ENCODE assay signal across 17 mouse cellular contexts in the genomic region with DNA sequence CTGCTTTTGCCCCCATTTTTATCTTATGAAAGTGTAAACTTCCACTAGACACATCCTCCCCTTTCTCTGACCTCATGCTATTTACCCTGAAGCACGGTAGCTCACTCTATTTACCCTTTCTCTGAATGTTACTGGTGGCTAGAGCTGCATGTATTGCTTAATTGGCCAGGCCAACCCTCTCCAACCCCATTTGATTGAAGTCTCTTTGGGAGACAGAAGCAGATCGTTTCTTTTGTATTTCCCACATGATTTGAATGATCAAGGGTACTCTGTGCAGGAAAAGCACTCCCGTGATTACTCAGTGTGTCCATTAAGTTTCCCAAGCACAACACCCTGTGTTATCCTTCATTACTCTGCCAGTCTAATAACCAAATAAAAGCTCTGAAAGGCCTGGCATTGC.
A peak's percentile ranks its signal among the peaks of the same experiment; 100 is the strongest.
DNase-seq lines count a peak whose midpoint lies in the region; ATAC-seq and TF ChIP-seq lines count a peak whose summit lies in the region.
"Had no signal": no experiment of that assay in that cellular context is flagged by ENCODE, and none has a peak within 500 bp of the region (broad histone marks: within the 10 kb centered on the region; RNA-seq: fewer than 3 reads in every experiment).

No protein-coding gene starts in this region.

- TF ChIP-seq POLR2A in brain, embryonic 14.5 days (IDR thresholded peaks at IDR 0.05; ENCODE audit: borderline replicate concordance, extremely low read depth, insufficient read depth, insufficient read length, poor library complexity, severe bottlenecking): no peak
- no peak for TF ChIP-seq POLR2A in liver, adult 2 months (IDR thresholded peaks at IDR 0.05; ENCODE audit: extremely low read depth, insufficient read depth, low read length)

- 11% methylated on average over 3 of the region's 3 CpGs for WGBS in forebrain, embryonic 13.5 days
- 21% methylated on average over 3 of the region's 3 CpGs for WGBS in liver, adult 2 months
- WGBS in liver, embryonic 15.5 days (ENCODE audit: insufficient replicate concordance): 43% methylated on average over 3 of the region's 3 CpGs
- 57% methylated on average over 3 of the region's 3 CpGs for WGBS in hindbrain, embryonic 10.5 days

- H3K27me3 ChIP-seq in forebrain, embryonic 13.5 days: no peaks in the 10 kb centered on the region
- no peaks in the 10 kb centered on the region for H3K27me3 ChIP-seq in liver, adult 2 months (ENCODE audit: control insufficient read depth, insufficient read depth, low read length)
- no peaks in the 10 kb centered on the region for H3K27me3 ChIP-seq in liver, embryonic 15.5 days
- H3K27me3 ChIP-seq in hindbrain, embryonic 10.5 days (ENCODE audit: insufficient read depth, poor library complexity, severe bottlenecking): no peaks in the 10 kb centered on the region
- H3K27me3 ChIP-seq: heart, embryonic 13.5 days; intestine, embryonic 15.5 days had no signal

- no peaks in the 10 kb centered on the region for H3K36me3 ChIP-seq in forebrain, embryonic 13.5 days (ENCODE audit: poor library complexity, severe bottlenecking)
- no peaks in the 10 kb centered on the region for H3K36me3 ChIP-seq in liver, adult 2 months (ENCODE audit: control insufficient read depth, insufficient read depth, low read length)
- no peaks in the 10 kb centered on the region for H3K36me3 ChIP-seq in liver, embryonic 15.5 days (replicated peaks)
- no peaks in the 10 kb centered on the region for H3K36me3 ChIP-seq in hindbrain, embryonic 10.5 days
- H3K36me3 ChIP-seq: embryonic facial prominence, embryonic 10.5 days; heart, embryonic 13.5 days; intestine, embryonic 15.5 days had no signal

- no peak overlapping the region for H3K9ac ChIP-seq in forebrain, embryonic 13.5 days
- H3K9ac ChIP-seq in liver, adult 2 months (ENCODE audit: low read depth, low read length): no peak overlapping the region
- H3K9ac ChIP-seq in liver, embryonic 15.5 days: no peak overlapping the region
- H3K9ac ChIP-seq: heart, embryonic 13.5 days; hindbrain, embryonic 14.5 days; intestine, embryonic 15.5 days had no signal

- no peaks in the 10 kb centered on the region for H3K4me1 ChIP-seq in forebrain, embryonic 13.5 days
- peaks cover 9% of the 10 kb centered on the region; the same call in 1 of the 2 replicates for H3K4me1 ChIP-seq in liver, adult 2 months (ENCODE audit: control insufficient read depth, insufficient read depth, low read length)
- no peaks in the 10 kb centered on the region for H3K4me1 ChIP-seq in liver, embryonic 15.5 days (replicated peaks)
- no peaks in the 10 kb centered on the region for H3K4me1 ChIP-seq in hindbrain, embryonic 10.5 days (replicated peaks)
- H3K4me1 ChIP-seq: intestine, embryonic 15.5 days had no signal

- no peak overlapping the region for H3K27ac ChIP-seq in forebrain, embryonic 13.5 days
- H3K27ac ChIP-seq in liver, adult 2 months (replicated peaks; ENCODE audit: insufficient read depth, low read depth, low read length): peak overlapping the region; percentile 29; the same call in 1 of the 2 replicates
- H3K27ac ChIP-seq in liver, embryonic 15.5 days (replicated peaks): no peak overlapping the region
- H3K27ac ChIP-seq in hindbrain, embryonic 10.5 days: no peak overlapping the region
- H3K27ac ChIP-seq: embryonic facial prominence, embryonic 10.5 days; heart, embryonic 13.5 days; hindbrain, embryonic 14.5 days; intestine, embryonic 15.5 days had no signal

- H3K4me2 ChIP-seq in forebrain, embryonic 13.5 days: no peak overlapping the region
- H3K4me2 ChIP-seq in liver, embryonic 15.5 days: no peak overlapping the region
- H3K4me2 ChIP-seq: heart, embryonic 13.5 days; hindbrain, embryonic 14.5 days; intestine, embryonic 15.5 days had no signal

- ATAC-seq in forebrain, embryonic 13.5 days: peak; percentile 85
- peak; percentile 70; the same call in 1 of the 2 replicates for ATAC-seq in liver, embryonic 15.5 days (ENCODE audit: insufficient read depth)
- ATAC-seq: intestine, embryonic 15.5 days had no signal

- no peak overlapping the region for H3K4me3 ChIP-seq in forebrain, embryonic 13.5 days
- no peak overlapping the region for H3K4me3 ChIP-seq in liver, adult 2 months (ENCODE audit: insufficient read depth, low read depth, low read length)
- no peak overlapping the region for H3K4me3 ChIP-seq in liver, embryonic 15.5 days (replicated peaks)
- H3K4me3 ChIP-seq in hindbrain, embryonic 10.5 days: no peak overlapping the region
- H3K4me3 ChIP-seq: embryonic facial prominence, embryonic 10.5 days; heart, embryonic 13.5 days; intestine, embryonic 15.5 days had no signal

- H3K9me3 ChIP-seq in forebrain, embryonic 13.5 days (replicated peaks): no peaks in the 10 kb centered on the region
- H3K9me3 ChIP-seq in liver, embryonic 15.5 days (replicated peaks): no peaks in the 10 kb centered on the region
- no peaks in the 10 kb centered on the region for H3K9me3 ChIP-seq in hindbrain, embryonic 10.5 days
- H3K9me3 ChIP-seq: embryonic facial prominence, embryonic 10.5 days; heart, embryonic 13.5 days; intestine, embryonic 15.5 days had no signal

- peak; percentile 75 for DNase-seq in brain, embryonic 14.5 days (ENCODE audit: low read depth)
- peak; percentile 88 for DNase-seq in liver, adult 2 months (ENCODE audit: extremely low read depth, low read depth, low spot score)
- DNase-seq in neural tube, embryonic 10.5 days (ENCODE audit: extremely low spot score, low spot score): no peak
- no peak for DNase-seq in urinary bladder, postnatal 14 days (ENCODE audit: low spot score)
- no peak for DNase-seq in hindbrain, embryonic 10.5 days (ENCODE audit: low spot score)
- DNase-seq: adrenal gland, adult 2 months; adrenal gland, postnatal 25 days; cerebellum, adult 2 months; cerebellum, postnatal 10 days; gastrocnemius, postnatal 14 days; heart, postnatal 36 days had no signal

- no peaks in the 10 kb centered on the region for H3K79me2 ChIP-seq in liver, adult 2 months (ENCODE audit: control insufficient read depth, insufficient read depth, low read length)

- no peak for TF ChIP-seq CTCF in brain, embryonic 14.5 days (IDR thresholded peaks at IDR 0.05; ENCODE audit: borderline replicate concordance, extremely low read depth, insufficient read depth, insufficient read length)
- no peak for TF ChIP-seq CTCF in liver, adult 2 months (IDR thresholded peaks at IDR 0.05; ENCODE audit: low read depth, low read length)

Comparison
In these comparisons a context has a peak if more than half of its experiments do, and no peak if none do; other contexts are left out.
1. DNase-seq: peak in brain, embryonic 14.5 days (single experiment) and liver, adult 2 months (single experiment); none in neural tube, embryonic 10.5 days (single experiment), urinary bladder, postnatal 14 days (single experiment) and hindbrain, embryonic 10.5 days (single experiment).